Mouse (Mus musculus) embryonic facial prominence, embryonic 12.5 days (tissue): ENCODE measurements around the gene 9130019O22Rik. TPM values are rescaled to one million over a fixed set of nuclear protein-coding genes. Genes with fewer than 3 reads are reported as not detected.
A peak's percentile ranks its signal among the peaks of the same experiment; 100 is the strongest.
"Not testable (repeated sequence)": the region's sequence is repeated elsewhere in the genome, so short reads cannot be mapped to it uniquely, and the experiment has no call there.

Experiments used
- ATAC-seq: fragments of 200-750 bp; cut with Nextera tagmentation; 2 replicates; pipeline ENCODE4 v1.8.0; 2017; ENCODE audit not compliant: insufficient number of reproducible peaks, insufficient read depth, low FRiP score, low TSS enrichment
- H3K27ac ChIP-seq: fragments of 300-500 bp; sonication (generic); 2 replicates; pipeline ENCODE4 v1.5.1; 2016; ENCODE audit warnings: mild to moderate bottlenecking
- H3K27me3 ChIP-seq: fragments of 300-500 bp; sonication (generic); 2 replicates; pipeline ENCODE4 v1.6.1; 2016; ENCODE audit warnings: mild to moderate bottlenecking, moderate library complexity
- H3K36me3 ChIP-seq: fragments of 300-500 bp; sonication (generic); 2 replicates; pipeline ENCODE4 v1.6.1; 2016; ENCODE audit warnings: mild to moderate bottlenecking
- H3K4me1 ChIP-seq: fragments of 300-500 bp; sonication (generic); 2 replicates; pipeline ENCODE4 v1.6.1; 2016
- H3K4me2 ChIP-seq: fragments of 300-500 bp; sonication (generic); replicated peaks from 2 replicates; pipeline ENCODE4 v1.6.1; 2016; ENCODE audit warnings: mild to moderate bottlenecking, moderate library complexity
- H3K4me3 ChIP-seq: fragments of 300-500 bp; sonication (generic); 2 replicates; pipeline ENCODE4 v1.5.1; 2016; ENCODE audit warnings: mild to moderate bottlenecking
- H3K9ac ChIP-seq: fragments of 300-500 bp; sonication (generic); 2 replicates; pipeline ENCODE4 v1.6.1; 2016; ENCODE audit warnings: mild to moderate bottlenecking, moderate library complexity
- H3K9me3 ChIP-seq: fragments of 300-500 bp; sonication (generic); 2 replicates; pipeline ENCODE4 v1.6.1; 2016; ENCODE audit warnings: mild to moderate bottlenecking, moderate library complexity
- WGBS: fragments of 180-500 bp; shearing (Covaris S2); methylation state at CpG from one replicate; pipeline ENCODE4 v1.1.7; 2016; 5-methylcytosine and 5-hydroxymethylcytosine counted together
- polyA plus RNA-seq: library from polyadenylated mRNA; unstranded; fragments of >200 nt; fragmentation: Nextera tagmentation; extraction: Ambion mirVana; gene quantifications from 2 replicates; pipeline ENCODE4 v1.2.1, GENCODE M21; 2016

Gene 9130019O22Rik
- polyA plus RNA-seq, 1 experiment from 2014 or later = 6.0 TPM

DNA sequence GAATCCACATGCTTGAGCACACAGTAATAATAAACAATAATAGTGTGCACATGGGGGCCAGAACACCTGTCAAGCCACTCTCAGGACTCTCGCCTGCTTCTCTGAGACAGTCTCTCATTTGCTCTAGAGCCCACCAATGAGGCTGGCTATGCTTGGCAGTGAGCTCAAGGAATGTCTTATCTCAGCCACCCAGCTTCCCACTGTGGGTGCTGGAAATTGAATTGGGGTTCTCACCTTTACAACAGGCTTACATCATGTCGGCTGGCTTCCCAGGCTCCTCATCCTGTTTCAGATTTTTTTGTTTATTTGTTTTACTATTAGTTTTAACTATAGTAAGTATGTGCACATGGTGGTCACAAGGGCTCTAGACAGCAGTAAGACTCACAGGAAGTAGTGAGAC is 15.8 kb downstream of the 9130019O22Rik start:
- Histone ChIP-seq H3K27ac (no peak overlapping the region), H3K9me3 (no peaks in the 10 kb centered on the region), H3K27me3 (no peaks in the 10 kb centered on the region), H3K9ac (no peak overlapping the region), H3K36me3 (peaks cover 15% of the 10 kb centered on the region), H3K4me3 (no peak overlapping the region), H3K4me2 (no peak overlapping the region), H3K4me1 (no peaks in the 10 kb centered on the region)
- ATAC-seq = no peak
- 79% methylated on average over 2 of the region's 2 CpGs for WGBS

DNA sequence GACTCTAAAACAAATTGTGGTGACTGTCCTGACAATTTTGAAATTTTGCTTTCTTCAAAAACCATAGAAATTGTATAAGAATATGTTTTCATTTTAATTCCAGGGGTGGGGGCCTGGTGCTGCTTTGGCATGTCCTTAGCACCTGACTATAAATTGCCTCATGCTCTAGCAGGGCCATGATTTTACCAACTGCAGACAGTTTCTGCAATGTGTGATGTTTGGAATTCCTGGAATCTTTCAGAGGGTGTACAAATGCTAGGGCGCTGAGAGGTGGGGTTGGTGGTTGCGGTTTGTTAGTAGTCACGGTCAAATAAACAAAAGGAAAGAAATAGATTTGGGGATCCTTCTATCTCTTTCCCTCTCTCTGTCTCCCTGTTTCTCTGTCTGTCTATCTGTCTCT is 20.7 kb downstream of the 9130019O22Rik start:
- Histone ChIP-seq H3K27me3 (peaks cover 18% of the 10 kb centered on the region), H3K4me2 (no peak overlapping the region), H3K4me1 (no peaks in the 10 kb centered on the region; the same call in 1 of the 2 replicates), H3K4me3 (no peak overlapping the region), H3K9ac (no peak overlapping the region), H3K36me3 (0 out of 2 replicates have a peak, but pooled peaks cover 2% of the 10 kb centered on the region), H3K9me3 (no peaks in the 10 kb centered on the region), H3K27ac (no peak overlapping the region)
- no peak for ATAC-seq
- 88% methylated on average over 3 of the region's 3 CpGs for WGBS

DNA sequence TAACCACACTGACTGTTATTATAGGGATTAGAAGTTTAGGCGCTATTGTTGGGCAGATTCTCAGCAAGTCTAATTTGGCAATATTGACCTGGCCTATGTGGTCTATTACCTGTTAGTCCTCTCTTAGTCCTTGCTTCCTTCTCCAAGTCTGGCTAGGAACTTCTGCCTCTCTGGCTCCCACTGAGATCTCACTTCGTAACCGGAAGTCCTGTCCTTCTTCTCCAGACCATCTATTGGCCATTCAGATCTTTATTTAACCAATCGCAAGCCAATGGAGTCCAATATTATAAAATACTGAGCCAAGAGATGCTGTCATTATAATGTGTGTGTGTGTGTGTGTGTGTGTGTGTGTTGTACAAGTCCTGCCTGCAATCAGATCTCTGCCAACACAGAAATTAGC is 22.8 kb downstream of the 9130019O22Rik start:
- no peaks in the 10 kb centered on the region; the same call in 1 of the 2 replicates for H3K4me1 ChIP-seq
- peak overlapping the region; percentile 37; the same call in 1 of the 2 replicates for H3K4me3 ChIP-seq
- WGBS = 55% methylated on average over 4 of the region's 4 CpGs
- H3K36me3 ChIP-seq = no peaks in the 10 kb centered on the region
- no peak for ATAC-seq
- H3K4me2 ChIP-seq = peak overlapping the region; percentile 70
- H3K27ac ChIP-seq = no peak overlapping the region
- peaks cover 25% of the 10 kb centered on the region for H3K27me3 ChIP-seq
- no peaks in the 10 kb centered on the region for H3K9me3 ChIP-seq
- peak overlapping the region; percentile 51 for H3K9ac ChIP-seq

DNA sequence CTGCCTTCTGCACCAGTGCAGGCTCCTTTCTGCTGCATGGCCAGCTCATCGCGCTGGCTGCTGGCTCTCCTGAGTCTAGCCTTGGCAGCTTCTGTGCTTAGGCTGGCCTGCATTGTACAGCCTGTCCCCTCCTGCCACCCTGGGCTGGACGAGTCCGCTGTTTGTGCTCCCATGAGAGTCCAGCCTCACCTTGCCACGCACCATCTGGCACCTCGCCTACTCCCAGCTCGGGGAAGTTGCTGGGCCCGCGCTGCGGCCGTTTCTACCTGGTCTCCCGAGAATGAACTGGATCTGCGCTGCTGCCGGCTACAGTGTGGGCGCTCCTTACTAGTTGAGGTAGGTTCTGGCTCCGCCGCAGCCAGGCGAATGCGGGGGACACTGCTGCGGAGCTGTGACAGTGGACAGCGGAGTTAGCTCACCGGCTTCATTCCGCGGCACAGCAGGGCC is 23.5 kb downstream of the 9130019O22Rik start:
- no peak for ATAC-seq
- Histone ChIP-seq H3K9ac (peak overlapping the region; percentile 51), H3K27ac (no peak overlapping the region), H3K4me1 (no peaks in the 10 kb centered on the region; the same call in 1 of the 2 replicates), H3K27me3 (peaks cover 25% of the 10 kb centered on the region), H3K4me2 (peak overlapping the region; percentile 70), H3K4me3 (peak overlapping the region; percentile 37), H3K36me3 (no peaks in the 10 kb centered on the region), H3K9me3 (no peaks in the 10 kb centered on the region)
- WGBS = under 1% methylated on average over 24 of the region's 24 CpGs

DNA sequence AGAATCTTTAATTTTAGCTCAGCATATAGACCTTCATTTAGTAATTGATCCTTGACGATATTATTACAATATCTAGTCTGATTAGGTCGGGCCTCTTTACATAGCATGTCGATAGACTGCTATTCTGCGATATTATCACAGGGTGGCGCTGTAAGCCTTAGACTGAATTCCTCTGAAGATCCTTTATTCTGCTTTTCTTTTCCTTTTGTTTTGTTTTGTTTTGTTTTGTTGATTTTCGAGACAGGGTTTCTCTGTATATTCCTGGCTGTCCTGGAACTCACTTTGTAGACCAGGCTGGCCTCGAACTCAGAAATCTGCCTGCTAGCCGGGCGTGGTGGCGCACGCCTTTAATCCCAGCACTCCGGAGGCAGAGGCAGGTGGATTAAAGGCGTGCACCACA is 24.5 kb downstream of the 9130019O22Rik start:
- H3K4me3 ChIP-seq = 0 out of 2 replicates have a peak overlapping the region, but pooled peaks have one; percentile 17
- H3K36me3 ChIP-seq, ATAC-seq, H3K27ac ChIP-seq, H3K9me3 ChIP-seq, H3K9ac ChIP-seq, H3K4me1 ChIP-seq: not testable (repeated sequence)
- H3K4me2 ChIP-seq = peak overlapping the region; percentile 25; the same call in 1 of the 2 replicates
- WGBS = 26% methylated on average over 13 of the region's 13 CpGs
- peaks cover 25% of the 10 kb centered on the region for H3K27me3 ChIP-seq

DNA sequence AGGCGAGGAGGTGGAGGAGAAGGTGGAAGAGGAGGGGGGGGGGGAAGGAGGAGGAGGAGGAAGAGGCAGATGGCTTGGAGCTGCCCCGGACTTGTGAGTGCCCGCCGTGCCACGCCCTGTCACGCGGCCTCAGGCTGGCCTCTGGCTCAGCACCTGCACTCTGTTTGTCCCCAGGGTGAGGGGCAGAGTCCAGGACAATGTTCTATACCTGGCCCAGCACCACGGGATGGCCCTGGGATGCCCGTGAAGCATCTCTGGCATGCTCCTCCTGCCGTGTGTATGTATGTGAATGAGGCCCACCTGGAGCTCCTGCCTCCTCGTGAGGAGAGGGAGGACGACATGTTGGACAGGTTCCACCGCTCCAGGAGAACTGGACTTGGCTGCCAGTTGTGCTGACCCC is 25.5 kb downstream of the 9130019O22Rik start:
- H3K27me3 ChIP-seq = peaks cover 25% of the 10 kb centered on the region

DNA sequence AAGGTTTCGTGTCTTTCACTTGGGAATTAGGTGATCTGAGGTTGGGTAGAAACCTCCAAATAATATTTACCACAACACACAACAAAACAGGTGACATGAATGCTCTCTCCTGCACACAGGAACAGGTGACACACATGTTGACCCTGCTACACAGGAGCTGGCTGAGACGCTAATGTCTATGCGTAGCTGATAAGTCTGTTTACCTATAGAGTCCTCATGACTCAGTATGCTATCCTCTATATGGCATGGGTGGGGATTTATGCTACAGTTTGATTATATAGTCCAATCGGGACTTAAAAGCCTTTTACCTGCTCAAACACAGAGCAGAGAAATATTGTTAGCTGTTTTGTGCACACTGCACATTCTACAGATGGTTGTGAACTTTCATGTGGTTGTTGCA is 26.7 kb downstream of the 9130019O22Rik start:
- no peaks in the 10 kb centered on the region; the same call in 1 of the 2 replicates for H3K4me1 ChIP-seq
- H3K36me3 ChIP-seq = no peaks in the 10 kb centered on the region
- no peaks in the 10 kb centered on the region for H3K9me3 ChIP-seq
- H3K27me3 ChIP-seq = peaks cover 25% of the 10 kb centered on the region
- H3K27ac ChIP-seq = no peak overlapping the region
- 79% methylated on average over 4 of the region's 4 CpGs for WGBS
- no peak overlapping the region for H3K9ac ChIP-seq
- H3K4me2 ChIP-seq = no peak overlapping the region
- H3K4me3 ChIP-seq = no peak overlapping the region
- no peak for ATAC-seq

More for the DNA sequence above, 25.5 kb downstream of the 9130019O22Rik start:
- Histone ChIP-seq H3K36me3 (no peaks in the 10 kb centered on the region), H3K27ac (no peak overlapping the region), H3K9me3 (no peaks in the 10 kb centered on the region), H3K9ac (no peak overlapping the region), H3K4me1 (no peaks in the 10 kb centered on the region; the same call in 1 of the 2 replicates), H3K4me3 (no peak overlapping the region), H3K4me2 (no peak overlapping the region)
- 49% methylated on average over 13 of the region's 13 CpGs for WGBS
- ATAC-seq = no peak

DNA sequence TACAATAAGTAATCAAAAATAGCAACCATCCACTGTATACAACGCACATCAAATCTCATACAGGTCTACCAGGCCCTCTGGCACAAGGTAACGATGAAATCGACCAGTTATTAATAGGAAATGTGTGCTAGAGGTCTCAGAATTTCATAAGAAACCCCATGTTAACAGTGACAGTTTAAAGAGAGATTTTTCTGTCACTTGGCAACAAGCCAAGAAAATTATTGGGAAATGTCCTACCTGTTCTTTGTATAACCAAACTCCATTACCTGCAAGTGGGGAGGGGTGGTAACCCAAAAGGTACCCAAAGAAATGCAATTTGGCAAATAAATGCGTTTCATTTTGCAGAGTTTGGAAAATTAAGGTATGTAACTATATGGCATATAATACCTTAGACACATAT is 28.5 kb downstream of the 9130019O22Rik start:
- Histone ChIP-seq H3K27ac (no peak overlapping the region), H3K27me3 (peaks cover 15% of the 10 kb centered on the region), H3K36me3 (no peaks in the 10 kb centered on the region), H3K9ac (no peak overlapping the region), H3K4me2 (no peak overlapping the region), H3K4me3 (no peak overlapping the region), H3K4me1 (no peaks in the 10 kb centered on the region; the same call in 1 of the 2 replicates), H3K9me3 (no peaks in the 10 kb centered on the region)
- ATAC-seq = no peak
- WGBS = 66% methylated on average over 4 of the region's 4 CpGs

DNA sequence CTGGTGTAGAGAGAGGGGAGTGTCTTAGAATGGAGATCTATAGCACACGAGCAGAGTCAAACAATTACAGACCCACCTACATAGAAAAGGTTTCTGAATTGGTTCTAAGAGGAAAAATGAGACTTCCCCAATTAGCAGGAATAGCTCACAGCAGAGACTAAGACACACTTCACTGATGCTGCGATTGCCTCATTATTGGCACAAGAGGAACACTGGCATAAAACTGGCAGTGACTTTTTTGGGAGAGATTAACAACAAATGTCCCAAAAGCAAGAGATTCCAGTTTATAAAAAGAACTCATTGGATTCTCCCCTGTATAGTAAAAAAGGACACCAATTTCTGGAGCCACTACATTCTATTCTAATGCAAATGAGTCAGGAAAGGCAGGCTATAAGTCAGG is 29.1 kb downstream of the 9130019O22Rik start:
- no peaks in the 10 kb centered on the region for H3K9me3 ChIP-seq
- no peak for ATAC-seq
- no peak overlapping the region for H3K27ac ChIP-seq
- H3K4me1 ChIP-seq = no peaks in the 10 kb centered on the region
- no peak overlapping the region for H3K9ac ChIP-seq
- WGBS = 67% methylated on average over 2 of the region's 2 CpGs
- no peak overlapping the region for H3K4me3 ChIP-seq
- peaks cover 12% of the 10 kb centered on the region for H3K27me3 ChIP-seq
- H3K4me2 ChIP-seq = no peak overlapping the region
- no peaks in the 10 kb centered on the region for H3K36me3 ChIP-seq

DNA sequence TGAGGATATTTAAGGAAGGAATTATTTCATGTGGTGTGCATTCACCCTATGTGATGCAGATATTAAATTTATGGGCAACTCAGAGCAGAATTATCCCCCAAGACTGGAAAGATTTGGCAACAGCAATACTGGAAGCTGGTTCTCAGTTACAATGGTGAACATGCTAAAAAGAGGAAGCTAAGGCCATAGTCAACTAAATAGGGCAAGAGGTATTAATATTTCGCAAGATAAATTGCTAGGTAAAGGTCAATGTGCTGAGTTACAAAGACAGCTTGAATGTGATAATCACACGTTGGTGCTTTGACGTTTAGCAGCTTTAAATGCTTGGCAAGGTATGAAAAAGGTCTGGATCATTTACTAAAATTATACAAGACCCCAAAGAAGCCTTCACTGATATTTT is 31.2 kb downstream of the 9130019O22Rik start:
- Histone ChIP-seq H3K27me3 (peaks cover 6% of the 10 kb centered on the region; the same call in 1 of the 2 replicates), H3K4me3 (no peak overlapping the region), H3K36me3 (no peaks in the 10 kb centered on the region), H3K27ac (no peak overlapping the region), H3K9ac (no peak overlapping the region), H3K4me2 (no peak overlapping the region), H3K4me1 (no peaks in the 10 kb centered on the region), H3K9me3 (no peaks in the 10 kb centered on the region)
- ATAC-seq = no peak
- 66% methylated on average over 3 of the region's 3 CpGs for WGBS

DNA sequence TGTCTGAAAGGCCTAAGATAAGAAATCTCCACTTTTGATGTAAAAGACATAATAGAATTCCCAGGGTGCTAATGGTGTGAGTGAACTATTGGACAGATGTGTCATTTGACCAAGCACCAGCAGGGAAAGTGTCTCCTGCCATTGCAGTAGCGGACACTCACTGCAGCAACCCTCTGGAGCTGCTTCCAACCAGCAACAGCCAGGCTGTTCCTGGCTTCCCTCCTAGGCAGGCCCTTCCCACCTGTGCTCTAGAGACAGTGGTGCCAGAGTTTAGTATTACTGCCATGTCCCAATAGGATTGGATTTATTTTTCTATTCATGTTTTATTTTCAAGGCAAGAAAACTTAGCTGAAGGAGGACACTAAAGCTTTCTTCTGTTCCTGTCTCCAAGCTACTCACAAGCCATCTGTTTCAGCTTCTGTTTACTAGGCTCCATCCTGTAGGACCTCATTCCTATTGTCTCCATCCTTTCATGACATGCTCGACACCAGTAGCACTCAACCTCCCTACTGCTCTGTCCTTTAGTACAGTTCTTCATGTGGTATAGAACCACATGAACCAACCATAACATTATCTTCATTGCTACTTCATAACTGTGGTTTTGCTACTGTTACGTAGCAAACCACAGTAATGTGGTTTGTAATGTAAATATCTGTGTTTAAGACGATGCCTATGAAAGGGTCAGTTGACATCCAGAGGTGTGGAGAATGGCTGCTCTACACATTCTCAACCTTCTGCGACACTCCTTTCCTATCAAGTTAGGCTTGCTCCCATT is 35.5 kb downstream of the 9130019O22Rik start:
- no peak for ATAC-seq
- H3K36me3 ChIP-seq = no peaks in the 10 kb centered on the region
- no peak overlapping the region for H3K27ac ChIP-seq
- no peaks in the 10 kb centered on the region for H3K9me3 ChIP-seq
- WGBS = 85% methylated on average over 5 of the region's 5 CpGs
- no peak overlapping the region for H3K4me3 ChIP-seq
- H3K9ac ChIP-seq = no peak overlapping the region
- no peak overlapping the region for H3K4me2 ChIP-seq
- H3K27me3 ChIP-seq = no peaks in the 10 kb centered on the region
- 0 out of 2 replicates have a peak, but pooled peaks cover 2% of the 10 kb centered on the region for H3K4me1 ChIP-seq

DNA sequence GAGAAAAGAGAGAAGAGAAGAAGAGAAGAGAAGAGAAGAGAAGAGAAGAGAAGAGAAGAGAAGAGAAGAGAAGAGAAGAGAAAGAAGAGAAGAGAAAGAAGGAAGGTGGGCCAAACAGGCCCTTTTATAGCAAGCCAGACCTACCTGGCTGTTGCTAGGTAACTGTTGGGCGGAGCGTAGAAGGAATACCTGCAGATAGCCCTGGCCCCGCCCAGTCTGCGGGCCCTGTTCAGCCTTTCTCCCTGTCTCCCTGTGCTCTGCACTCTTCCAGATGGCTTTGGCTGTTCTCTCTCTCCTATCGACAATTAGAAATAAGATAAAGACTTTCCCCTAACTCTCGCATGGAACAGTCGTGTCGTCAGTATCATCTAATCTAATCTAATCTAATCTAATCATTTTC is 40.3 kb downstream of the 9130019O22Rik start:
- no peak for ATAC-seq
- peaks cover 19% of the 10 kb centered on the region for H3K36me3 ChIP-seq
- H3K9ac ChIP-seq = 0 out of 2 replicates have a peak overlapping the region, but pooled peaks have one; percentile 93
- H3K4me2 ChIP-seq = peak overlapping the region; percentile 67
- peaks cover 12% of the 10 kb centered on the region for H3K4me1 ChIP-seq
- no peaks in the 10 kb centered on the region for H3K9me3 ChIP-seq
- no peaks in the 10 kb centered on the region for H3K27me3 ChIP-seq
- no peak overlapping the region for H3K27ac ChIP-seq
- H3K4me3 ChIP-seq = peak overlapping the region; percentile 89
- 14% methylated on average over 8 of the region's 8 CpGs for WGBS
